Comparison of ENCODE assay signal across 8 mouse cellular contexts in the genomic region with DNA sequence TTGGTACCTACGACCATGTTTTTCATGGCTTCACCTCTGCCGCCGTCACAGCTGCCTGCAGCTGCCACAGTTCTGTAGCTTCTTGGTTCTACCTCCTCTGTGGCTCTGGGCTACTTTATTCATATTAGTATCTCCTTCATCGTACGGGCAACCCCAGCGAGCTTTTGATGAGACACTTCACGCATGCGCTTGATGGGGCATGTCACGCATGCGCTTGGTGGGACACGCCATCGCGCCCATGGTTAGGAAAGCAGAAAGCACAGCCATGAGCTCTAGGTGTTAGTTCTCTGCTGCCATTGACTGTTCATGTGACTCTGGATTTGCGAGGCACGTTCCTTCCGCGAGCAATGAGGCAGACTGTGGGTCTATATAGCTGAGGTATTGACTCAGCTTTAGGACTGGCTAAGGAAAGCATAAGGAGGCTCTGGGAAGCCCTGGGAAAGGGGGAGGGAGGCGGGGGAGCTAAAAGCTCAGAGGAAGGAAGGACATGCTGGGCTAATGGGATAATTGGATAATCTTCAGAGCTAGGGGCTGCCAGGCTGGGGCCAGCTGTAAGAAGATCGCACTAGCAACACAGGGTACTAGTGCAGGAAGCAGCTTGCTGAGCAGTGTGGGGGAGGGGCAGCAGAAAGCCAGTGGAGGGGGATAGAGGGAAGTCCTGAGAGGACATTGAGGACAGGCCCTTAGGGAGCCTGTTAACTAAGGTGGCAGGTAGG. TPM values are rescaled to one million over a fixed set of nuclear protein-coding genes. Genes with fewer than 3 reads are reported as not detected.
A peak's percentile ranks its signal among the peaks of the same experiment; 100 is the strongest.
DNase-seq lines count a peak whose midpoint lies in the region; ATAC-seq and TF ChIP-seq lines count a peak whose summit lies in the region.

No protein-coding gene starts in this region.

- ATAC-seq in heart, postnatal 0 days (ENCODE audit: insufficient read depth, low read depth), result no peak
- ATAC-seq in liver, embryonic 13.5 days (ENCODE audit: low read depth), result peak; percentile 41; the same call in 1 of the 2 replicates

- no peaks in the 10 kb centered on the region for H3K27me3 ChIP-seq in heart, postnatal 0 days (ENCODE audit: control insufficient read depth, insufficient read depth, low read length)
- peaks cover 3% of the 10 kb centered on the region; the same call in 1 of the 2 replicates for H3K27me3 ChIP-seq in liver, embryonic 13.5 days

- no peak for DNase-seq in heart, postnatal 0 days (ENCODE audit: low spot score)
- no peak for DNase-seq in heart, postnatal 25 days (ENCODE audit: low spot score)
- DNase-seq in thymus, postnatal 4 days, result peak; percentile 50
- DNase-seq in thymus, postnatal 36 days, result no peak
- DNase-seq in liver, embryonic 13.5 days, result no peak
- no peak for DNase-seq in ovary, postnatal 10 days (ENCODE audit: low spot score)
- DNase-seq in left cerebral cortex, postnatal 25 days (ENCODE audit: low spot score in 2 of 2), result no peak
- no peak for DNase-seq in cerebellum, postnatal 36 days

- no peak overlapping the region for H3K9ac ChIP-seq in heart, postnatal 0 days (replicated peaks; ENCODE audit: low read depth, low read length)
- no peak overlapping the region for H3K9ac ChIP-seq in liver, embryonic 13.5 days

- peak overlapping the region; percentile 78 for H3K27ac ChIP-seq in heart, postnatal 0 days (ENCODE audit: low read depth)
- no peak overlapping the region for H3K27ac ChIP-seq in liver, embryonic 13.5 days

- H3K4me3 ChIP-seq in heart, postnatal 0 days (ENCODE audit: low read depth, low read length), result no peak overlapping the region
- H3K4me3 ChIP-seq in liver, embryonic 13.5 days (replicated peaks), result no peak overlapping the region

- H3K36me3 ChIP-seq in heart, postnatal 0 days (replicated peaks; ENCODE audit: control insufficient read depth, insufficient read depth, low read length), result no peaks in the 10 kb centered on the region
- no peaks in the 10 kb centered on the region for H3K36me3 ChIP-seq in liver, embryonic 13.5 days

- H3K4me2 ChIP-seq in heart, postnatal 0 days (ENCODE audit: low read depth, low read length), result no peak overlapping the region
- no peak overlapping the region for H3K4me2 ChIP-seq in liver, embryonic 13.5 days

- no peak for TF ChIP-seq CTCF in heart, postnatal 0 days (IDR thresholded peaks at IDR 0.05; ENCODE audit: low read depth)

- no peaks in the 10 kb centered on the region for H3K9me3 ChIP-seq in heart, postnatal 0 days (replicated peaks; ENCODE audit: control insufficient read depth, low read length)
- no peaks in the 10 kb centered on the region for H3K9me3 ChIP-seq in liver, embryonic 13.5 days (replicated peaks)

- H3K4me1 ChIP-seq in heart, postnatal 0 days (ENCODE audit: control insufficient read depth, insufficient read depth), result peaks cover 40% of the 10 kb centered on the region
- H3K4me1 ChIP-seq in liver, embryonic 13.5 days (replicated peaks), result 0 out of 2 replicates have a peak, but pooled peaks cover 16% of the 10 kb centered on the region

- 75% methylated on average over 19 of the region's 19 CpGs for WGBS in heart, postnatal 0 days
- WGBS in liver, embryonic 13.5 days (ENCODE audit: insufficient replicate concordance), result 61% methylated on average over 19 of the region's 19 CpGs

- no peak for TF ChIP-seq EP300 in heart, postnatal 0 days (IDR thresholded peaks at IDR 0.05; ENCODE audit: low read depth)

- intact Hi-C loops in heart, postnatal 25 days (cut with DNase I), result loop anchor here (2.0 kb wide), 1 partner anchor 43 kb away; no protein-coding TSS in a partner anchor
- intact Hi-C loops in left cerebral cortex, postnatal 25 days (cut with DNase I), result no loop called here

RNA-seq across cellular contexts. Expression of a gene that starts 43.4 kb away (rescaled TPM):
- total RNA-seq in heart, postnatal 0 days (2014; rRNA removed; ENCODE audit: low replicate concordance), result 0.66 TPM in 1 of 2 replicates, not detected in the other
- polyA plus RNA-seq in heart, postnatal 0 days (2015; fragmentation: Nextera tagmentation; extraction: Ambion mirVana), result 0.86 and 1.1 TPM in 2 replicates
- under 1 TPM; 0.22 to 0.70 TPM for total RNA-seq in heart, postnatal 25 days (2021)
- 12.0 and 14.2 TPM in 2 replicates for polyA plus RNA-seq in liver, embryonic 13.5 days (2015; fragmentation: Nextera tagmentation; extraction: Ambion mirVana)
- under 1 TPM; 0.53 to 0.76 TPM for total RNA-seq in left cerebral cortex, postnatal 25 days (2021)
